Mouse (Mus musculus) megakaryocyte-erythroid progenitor cell, adult 5 weeks (primary cell): ENCODE results near the gene Top3b. TPM values are rescaled to one million over a fixed set of nuclear protein-coding genes. Genes with fewer than 3 reads are reported as not detected.

Experiments
- polyA plus RNA-seq: library from polyadenylated mRNA; stranded (reverse); fragments of >175 nt; gene quantifications from 2 replicates; pipeline ENCODE4 v1.2.3, GENCODE M21; 2012

Gene Top3b
- polyA plus RNA-seq: 54.7 and 56.9 TPM in 2 replicates

GRCm38 (mm10) chr16:16870617-16871331, at the start of gene Top3b, which contains the start of gene Vpreb1:
Top3b (plus strand) TSS chr16:16870736.
Vpreb1 (minus strand) TSS chr16:16870843.

GRCm38 (mm10) chr16:16828757-16829615, 41.5 kb upstream of the Top3b start, which contains the start of gene Spag6l:
Spag6l (minus strand) TSS chr16:16829456.

GRCm38 (mm10) chr16:16863978-16864377, 6.6 kb upstream of the Top3b start, which contains the start of gene Igll1:
Igll1 (minus strand) TSS chr16:16863985.

GRCm38 (mm10) chr16:16896382-16897055, 26.0 kb downstream of the Top3b start, which contains the start of gene Ppm1f:
Ppm1f (plus strand) TSS chr16:16896469.

Other genes with a start within 250 kb of the Top3b start
- gene Olfr19, start 194.3 kb upstream of the Top3b start, polyA plus RNA-seq: not detected in 2 replicates
- 0.40 and 0.77 TPM in 2 replicates for gene Spag6l, start 41.3 kb upstream of the Top3b start, polyA plus RNA-seq
- gene Igll1, start 6.8 kb upstream of the Top3b start, polyA plus RNA-seq: 10.0 and 13.0 TPM in 2 replicates
- 8.2 and 12.4 TPM in 2 replicates for gene Vpreb1, start 107 bp downstream of the Top3b start, polyA plus RNA-seq
- 9.1 and 11.4 TPM in 2 replicates for gene Ppm1f, start 25.7 kb downstream of the Top3b start, polyA plus RNA-seq
- 34.1 and 36.3 TPM in 2 replicates for gene Mapk1, start 112.6 kb downstream of the Top3b start, polyA plus RNA-seq
- gene Ypel1, start 199.0 kb downstream of the Top3b start, polyA plus RNA-seq: 1.1 and 1.8 TPM in 2 replicates
- 62.2 and 70.3 TPM in 2 replicates for gene Ppil2, start 240.5 kb downstream of the Top3b start, polyA plus RNA-seq